Mouse (Mus musculus): ENCODE measurements at regions not wholly inside any gene's neighbourhood (a gene's known extent, or its start where the extent isn't known, plus 50 kb on each side); places are given as distances from the start of the nearest gene placed in this dataset.

DNA sequence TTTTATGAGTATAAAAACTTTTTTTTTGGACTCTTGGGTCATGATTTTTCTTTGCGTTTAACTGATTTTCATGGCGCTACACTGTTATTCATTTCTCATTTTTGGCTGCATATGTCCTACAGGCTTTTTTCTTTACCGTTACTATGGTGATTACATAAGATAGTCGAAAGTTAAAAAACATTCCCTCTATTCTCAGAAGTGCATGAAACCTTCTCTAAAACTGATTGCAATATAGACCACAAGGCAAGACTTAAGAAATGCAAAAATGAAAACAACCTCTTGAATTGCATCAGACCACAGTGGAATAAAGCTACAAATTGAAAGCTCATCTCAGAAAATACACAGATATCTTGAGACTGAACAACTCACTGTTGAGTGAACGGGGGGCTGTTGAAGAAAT, 82.7 kb upstream of the Trpm1 start:
- WGBS, result 91% methylated on average over 5 of the region's 5 CpGs
- Histone ChIP-seq H3K4me3 (replicated peaks; ENCODE audit: insufficient read depth, low read depth, low read length) (no peak overlapping the region), H3K27me3 (ENCODE audit: control insufficient read depth, insufficient read depth, low read length) (no peaks in the 10 kb centered on the region), H3K27ac (ENCODE audit: insufficient read depth, low read length) (no peak overlapping the region), H3K4me1 (ENCODE audit: control insufficient read depth, insufficient read depth, low read length) (no peaks in the 10 kb centered on the region; the same call in 1 of the 2 replicates)
- no peak for DNase-seq
- TF ChIP-seq POLR2A (IDR thresholded peaks at IDR 0.05; ENCODE audit: borderline replicate concordance, insufficient read depth, low read length), result no peak
- no peak for TF ChIP-seq CTCF (IDR thresholded peaks at IDR 0.05; ENCODE audit: borderline replicate concordance, insufficient read depth, low read depth, low read length)

DNA sequence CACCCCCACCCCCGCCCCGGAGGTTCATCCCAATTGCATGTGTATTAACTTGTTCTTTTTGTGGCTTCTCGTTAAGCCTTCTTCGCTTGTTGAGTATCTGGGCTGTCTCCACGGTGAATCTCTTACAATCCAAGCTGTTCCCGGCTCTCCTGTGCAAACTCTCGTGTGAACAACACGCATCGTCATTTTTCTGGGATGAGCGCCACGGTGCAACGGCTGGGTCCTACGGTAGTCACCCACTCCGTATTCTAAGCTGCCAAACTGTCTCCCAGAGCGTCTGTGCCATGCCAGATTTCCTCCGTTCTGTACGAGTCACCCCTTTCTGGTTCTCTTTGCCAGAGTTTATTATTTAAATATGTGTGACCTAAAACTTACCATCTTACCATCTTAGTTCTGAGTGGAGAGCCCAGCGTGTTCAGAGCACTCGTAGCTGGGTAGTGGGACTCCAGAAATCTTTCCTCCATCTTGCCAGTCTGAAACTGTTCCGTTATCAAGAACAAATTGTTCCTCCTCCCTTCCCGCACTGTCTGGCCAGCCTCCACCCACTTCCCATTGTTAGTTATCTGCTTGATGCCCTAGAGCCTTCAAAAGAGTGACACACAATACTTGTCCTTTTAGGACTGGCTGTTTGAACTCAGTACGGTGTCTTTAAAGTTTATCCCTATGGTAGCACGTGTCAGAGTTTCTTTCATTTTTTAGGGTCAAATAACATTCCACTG, 87.9 kb upstream of the Trpm1 start:
- TF ChIP-seq POLR2A (IDR thresholded peaks at IDR 0.05; ENCODE audit: borderline replicate concordance, insufficient read depth, low read length) (no peak), CTCF (IDR thresholded peaks at IDR 0.05; ENCODE audit: borderline replicate concordance, insufficient read depth, low read depth, low read length) (no peak)
- 25% methylated on average over 23 of the region's 23 CpGs for WGBS
- H3K27ac ChIP-seq (ENCODE audit: insufficient read depth, low read length), result no peak overlapping the region
- H3K4me1 ChIP-seq (ENCODE audit: control insufficient read depth, insufficient read depth, low read length), result peaks cover 8% of the 10 kb centered on the region
- DNase-seq, result peak; percentile 40 to 52
- no peaks in the 10 kb centered on the region for H3K27me3 ChIP-seq (ENCODE audit: control insufficient read depth, insufficient read depth, low read length)
- peak overlapping the region; percentile 32 for H3K4me3 ChIP-seq (replicated peaks; ENCODE audit: insufficient read depth, low read depth, low read length)

DNA sequence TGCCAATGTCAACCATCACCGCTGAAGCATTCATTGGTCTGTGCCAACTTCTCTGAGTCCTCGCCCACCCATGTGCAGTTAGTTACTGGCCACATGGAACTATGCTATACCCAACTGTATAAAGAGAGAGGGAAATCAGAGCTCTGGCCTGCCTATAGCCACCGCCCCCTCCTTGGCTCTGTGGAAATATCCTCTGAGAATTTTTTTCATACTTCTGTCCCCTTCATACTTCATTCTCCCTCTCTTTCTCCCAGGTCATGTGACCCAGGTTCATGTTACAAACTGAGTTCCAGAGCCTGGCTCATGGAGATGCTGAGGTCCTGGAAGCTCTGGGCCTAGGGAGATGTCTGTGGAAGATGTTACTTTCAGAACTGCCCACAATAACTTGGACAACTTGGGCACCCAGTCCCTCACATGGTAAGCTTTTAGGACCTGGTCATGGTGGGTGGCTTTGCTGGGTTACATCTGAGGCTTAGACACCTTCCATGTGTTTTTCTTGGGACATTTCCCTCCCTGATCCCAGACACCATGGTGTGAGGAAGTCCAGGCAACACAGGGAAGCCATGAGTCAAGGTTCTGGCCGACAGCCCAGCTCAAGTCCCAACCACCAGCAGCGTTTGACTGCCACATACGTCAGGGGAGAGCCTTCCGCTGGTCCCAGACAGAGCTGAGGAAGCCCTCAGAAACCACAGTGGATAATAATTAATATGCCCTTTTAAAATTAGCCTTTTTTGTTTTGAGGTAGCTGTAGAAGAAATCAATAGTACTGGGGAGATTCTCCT, 89.0 kb upstream of the Trpm1 start:
- Histone ChIP-seq H3K4me1 (ENCODE audit: control insufficient read depth, insufficient read depth, low read length) (peaks cover 8% of the 10 kb centered on the region), H3K27me3 (ENCODE audit: control insufficient read depth, insufficient read depth, low read length) (no peaks in the 10 kb centered on the region), H3K4me3 (replicated peaks; ENCODE audit: insufficient read depth, low read depth, low read length) (no peak overlapping the region), H3K27ac (ENCODE audit: insufficient read depth, low read length) (no peak overlapping the region)
- 39% methylated on average over 7 of the region's 7 CpGs for WGBS
- DNase-seq, result peak; percentile 73 to 85
- TF ChIP-seq CTCF (IDR thresholded peaks at IDR 0.05; ENCODE audit: borderline replicate concordance, insufficient read depth, low read depth, low read length) (no peak), POLR2A (IDR thresholded peaks at IDR 0.05; ENCODE audit: borderline replicate concordance, insufficient read depth, low read length) (no peak)

DNA sequence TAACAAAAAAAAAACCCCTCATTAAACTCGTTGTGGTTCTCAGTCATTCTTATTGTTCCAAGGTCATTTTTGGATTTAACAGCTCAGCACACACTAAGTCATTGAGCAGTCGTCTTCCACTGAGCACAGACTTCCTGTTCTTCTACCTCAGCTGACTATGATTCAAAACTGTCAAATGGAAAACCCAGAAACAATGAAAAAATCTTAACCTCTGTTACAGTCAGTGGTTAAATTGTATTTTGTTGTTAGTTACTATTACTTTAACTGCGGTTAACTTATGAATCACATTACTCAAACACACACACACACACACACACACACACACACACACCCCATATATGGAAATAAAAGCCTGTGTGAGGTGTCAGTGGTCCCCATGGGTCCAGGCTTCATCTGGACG, 92.5 kb upstream of the Trpm1 start:
- no peaks in the 10 kb centered on the region for H3K27me3 ChIP-seq (ENCODE audit: control insufficient read depth, insufficient read depth, low read length)
- WGBS, result 82% methylated on average over 4 of the region's 4 CpGs

DNA sequence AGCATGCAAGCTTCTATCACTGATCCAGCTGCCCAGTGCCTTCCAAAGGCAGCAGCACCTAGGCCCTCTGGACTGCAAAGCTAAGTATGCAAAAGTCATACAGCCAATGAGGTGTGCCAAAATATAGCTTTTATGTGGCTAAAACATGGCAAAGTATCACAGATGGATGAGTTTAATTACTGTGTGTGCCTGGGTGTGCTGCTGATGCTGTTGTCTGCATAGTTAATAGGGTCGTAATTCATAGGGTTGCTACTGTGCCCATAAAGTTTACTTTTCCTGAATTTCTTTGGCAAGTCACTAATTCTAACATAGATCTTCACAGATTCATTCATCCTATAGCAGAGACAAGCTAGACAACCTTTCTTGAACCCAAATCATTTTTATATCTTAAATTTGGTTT, 93.1 kb upstream of the Trpm1 start:
- Histone ChIP-seq H3K27ac (ENCODE audit: insufficient read depth, low read length) (no peak overlapping the region), H3K4me3 (replicated peaks; ENCODE audit: insufficient read depth, low read depth, low read length) (no peak overlapping the region), H3K27me3 (ENCODE audit: control insufficient read depth, insufficient read depth, low read length) (no peaks in the 10 kb centered on the region), H3K4me1 (ENCODE audit: control insufficient read depth, insufficient read depth, low read length) (peaks cover 26% of the 10 kb centered on the region)
- WGBS, result 100% methylated on average over 1 of the region's 1 CpGs
- TF ChIP-seq POLR2A (IDR thresholded peaks at IDR 0.05; ENCODE audit: borderline replicate concordance, insufficient read depth, low read length) (no peak), CTCF (IDR thresholded peaks at IDR 0.05; ENCODE audit: borderline replicate concordance, insufficient read depth, low read depth, low read length) (no peak)
- DNase-seq, result no peak

More for the DNA sequence above, 92.5 kb upstream of the Trpm1 start:
- TF ChIP-seq CTCF (IDR thresholded peaks at IDR 0.05; ENCODE audit: borderline replicate concordance, insufficient read depth, low read depth, low read length) (no peak), POLR2A (IDR thresholded peaks at IDR 0.05; ENCODE audit: borderline replicate concordance, insufficient read depth, low read length) (no peak)
- no peak for DNase-seq
- Histone ChIP-seq H3K4me1 (ENCODE audit: control insufficient read depth, insufficient read depth, low read length) (peaks cover 22% of the 10 kb centered on the region), H3K27ac (ENCODE audit: insufficient read depth, low read length) (no peak overlapping the region), H3K4me3 (replicated peaks; ENCODE audit: insufficient read depth, low read depth, low read length) (no peak overlapping the region)

DNA sequence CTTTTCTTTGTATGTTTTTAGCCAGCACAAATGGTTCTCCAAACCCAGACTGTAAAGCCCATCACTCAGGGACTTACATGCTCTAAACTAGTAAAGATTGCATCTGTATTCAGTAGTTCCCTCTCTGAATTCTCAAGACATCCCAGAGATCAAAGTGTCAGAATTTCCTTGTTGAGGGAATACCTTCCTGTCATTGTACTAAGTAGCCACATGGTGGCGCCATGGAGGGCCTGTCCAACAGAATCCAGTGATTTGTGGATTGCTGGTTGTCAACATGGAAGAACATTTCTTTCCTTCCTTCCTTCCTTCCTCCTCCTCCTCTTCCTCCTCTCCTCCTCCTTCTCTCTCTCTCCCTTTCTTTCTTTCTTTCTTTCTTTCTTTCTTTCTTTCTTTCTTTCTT, 93.6 kb upstream of the Trpm1 start:
- Histone ChIP-seq H3K4me1 (ENCODE audit: control insufficient read depth, insufficient read depth, low read length) (peaks cover 26% of the 10 kb centered on the region), H3K4me3 (replicated peaks; ENCODE audit: insufficient read depth, low read depth, low read length) (no peak overlapping the region), H3K27ac (ENCODE audit: insufficient read depth, low read length) (no peak overlapping the region), H3K27me3 (ENCODE audit: control insufficient read depth, insufficient read depth, low read length) (no peaks in the 10 kb centered on the region)
- TF ChIP-seq CTCF (IDR thresholded peaks at IDR 0.05; ENCODE audit: borderline replicate concordance, insufficient read depth, low read depth, low read length) (peak; percentile 72), POLR2A (IDR thresholded peaks at IDR 0.05; ENCODE audit: borderline replicate concordance, insufficient read depth, low read length) (no peak)
- peak in 1 of 2 experiments; percentile 43 for DNase-seq
- WGBS, result 0% methylated on average over 1 of the region's 1 CpGs

DNA sequence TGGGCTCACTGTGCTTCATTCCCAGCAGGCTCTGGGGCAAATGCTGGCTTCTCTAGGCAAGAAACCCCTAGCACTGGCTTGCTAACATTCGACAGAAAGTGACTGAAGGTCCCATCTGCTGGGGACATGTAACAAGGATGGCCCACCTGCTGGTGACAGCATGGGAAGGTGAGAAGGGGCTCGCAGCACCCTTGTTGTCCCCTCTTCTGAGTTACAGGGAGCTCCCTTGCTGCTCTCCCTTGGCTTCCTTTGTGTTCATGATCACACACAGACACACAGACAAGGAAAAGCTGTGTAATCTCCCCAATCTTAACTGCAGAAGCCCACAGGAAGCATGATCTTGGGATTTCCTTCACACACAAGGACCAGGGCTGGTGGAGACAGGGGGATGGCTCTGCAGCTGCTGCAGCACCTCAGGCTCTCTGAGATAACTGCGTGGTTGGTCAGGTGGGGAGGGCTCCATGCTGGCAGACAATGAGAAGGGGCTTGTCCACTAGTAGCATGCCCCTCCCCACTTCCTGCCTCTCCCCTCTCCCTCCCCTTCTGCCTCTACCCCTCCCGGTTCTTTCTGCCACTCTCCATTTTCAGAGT, 95.3 kb upstream of the Trpm1 start:
- TF ChIP-seq POLR2A (IDR thresholded peaks at IDR 0.05; ENCODE audit: borderline replicate concordance, insufficient read depth, low read length) (no peak), CTCF (IDR thresholded peaks at IDR 0.05; ENCODE audit: borderline replicate concordance, insufficient read depth, low read depth, low read length) (no peak)
- Histone ChIP-seq H3K27ac (ENCODE audit: insufficient read depth, low read length) (no peak overlapping the region), H3K4me3 (replicated peaks; ENCODE audit: insufficient read depth, low read depth, low read length) (no peak overlapping the region)

More for the DNA sequence above, 95.3 kb upstream of the Trpm1 start:
- Histone ChIP-seq H3K27me3 (ENCODE audit: control insufficient read depth, insufficient read depth, low read length) (no peaks in the 10 kb centered on the region), H3K4me1 (ENCODE audit: control insufficient read depth, insufficient read depth, low read length) (peaks cover 23% of the 10 kb centered on the region)
- DNase-seq, result no peak
- 64% methylated on average over 4 of the region's 4 CpGs for WGBS

Data from cerebellum, adult 2 months (tissue).